Mouse (Mus musculus) stomach, postnatal 0 days (tissue): ENCODE measurements around the gene Slc6a20b. TPM values are rescaled to one million over a fixed set of nuclear protein-coding genes. Genes with fewer than 3 reads are reported as not detected.
A peak's percentile ranks its signal among the peaks of the same experiment; 100 is the strongest.

Experiments
- ATAC-seq: fragments of 200-750 bp; cut with Nextera tagmentation; 2 replicates; pipeline ENCODE4 v1.8.0; 2017; ENCODE audit not compliant: low FRiP score, low TSS enrichment
- DNase-seq: peaks from one replicate; pipeline ENCODE4 v3.0.0-alpha.2; 2016; ENCODE audit warnings: low spot score
- H3K27ac ChIP-seq: fragments of 300-500 bp; sonication (generic); replicated peaks from 2 replicates; pipeline ENCODE4 v1.5.1; 2014; ENCODE audit warnings: mild to moderate bottlenecking, control low read depth
- H3K27me3 ChIP-seq: fragments of 300-500 bp; sonication (generic); 2 replicates; pipeline ENCODE4 v1.6.1; 2014; ENCODE audit warnings: low read length; ENCODE audit not compliant: control insufficient read depth, insufficient read depth
- H3K36me3 ChIP-seq: fragments of 300-500 bp; sonication (generic); 2 replicates; pipeline ENCODE4 v1.6.1; 2014; ENCODE audit warnings: low read length, mixed read lengths; ENCODE audit not compliant: control insufficient read depth, insufficient read depth
- H3K4me1 ChIP-seq: fragments of 300-500 bp; sonication (generic); replicated peaks from 2 replicates; pipeline ENCODE4 v1.6.1; 2014; ENCODE audit warnings: antibody characterized with exemption; ENCODE audit not compliant: control insufficient read depth, insufficient read depth
- H3K4me2 ChIP-seq: fragments of 300-500 bp; sonication (generic); replicated peaks from 2 replicates; pipeline ENCODE4 v1.6.1; 2014; ENCODE audit warnings: low read depth, mild to moderate bottlenecking, control low read depth, moderate library complexity
- H3K4me3 ChIP-seq: fragments of 300-500 bp; sonication (generic); 2 replicates; pipeline ENCODE4 v1.5.1; 2014; ENCODE audit warnings: low read depth, low read length, control low read depth
- H3K9ac ChIP-seq: fragments of 300-500 bp; sonication (generic); 2 replicates; pipeline ENCODE4 v1.6.1; 2014; ENCODE audit warnings: mild to moderate bottlenecking, low read length, control low read depth, mixed read lengths
- H3K9me3 ChIP-seq: fragments of 300-500 bp; sonication (generic); 2 replicates; pipeline ENCODE4 v1.6.1; 2016; ENCODE audit warnings: low read length; ENCODE audit not compliant: control insufficient read depth
- CTCF ChIP-seq: IDR thresholded peaks from 2 replicates; pipeline ENCODE4 v1.5.1; 2016; ENCODE audit warnings: antibody characterized with exemption, low read depth, mild to moderate bottlenecking, moderate library complexity
- EP300 ChIP-seq: optimal IDR thresholded peaks from 2 replicates; pipeline ENCODE3; 2016; ENCODE audit warnings: antibody characterized with exemption
- WGBS: fragments of 180-500 bp; shearing (Covaris S2); extraction: QIAGEN DNeasy Blood & Tissue Kit; methylation state at CpG from one replicate; pipeline ENCODE4 v1.1.7; 2014; 5-methylcytosine and 5-hydroxymethylcytosine counted together
- polyA plus RNA-seq: library from polyadenylated mRNA; unstranded; fragments of >200 nt; fragmentation: Nextera tagmentation; extraction: Ambion mirVana; gene quantifications from 2 replicates; pipeline ENCODE4 v1.2.1, GENCODE M21; 2015

Gene Slc6a20b
- polyA plus RNA-seq, 1 experiment from 2014 or later, result 0.06 TPM

DNA sequence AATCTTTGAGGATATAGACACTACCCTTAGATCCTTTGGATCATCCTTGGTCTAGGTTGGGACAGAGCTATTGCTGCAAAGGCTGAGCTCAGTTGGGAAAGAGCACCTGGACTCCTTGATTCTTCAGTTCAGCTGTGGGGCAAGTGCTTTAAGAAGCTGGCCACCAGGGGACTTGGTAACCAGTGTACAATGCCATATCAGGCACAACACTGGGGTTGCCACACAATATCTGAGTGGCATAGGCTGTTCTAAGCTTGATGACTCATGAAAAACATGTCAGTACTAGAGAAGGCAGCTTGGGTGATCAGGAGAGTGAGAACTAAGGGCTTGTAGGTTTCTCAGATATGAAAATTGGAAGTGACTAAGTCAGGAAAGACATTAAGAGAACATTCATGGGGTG, 26.6 kb upstream of the Slc6a20b start:
- Histone ChIP-seq H3K9ac (no peak overlapping the region), H3K4me3 (no peak overlapping the region), H3K9me3 (no peaks in the 10 kb centered on the region), H3K4me1 (no peaks in the 10 kb centered on the region), H3K4me2 (no peak overlapping the region), H3K27ac (no peak overlapping the region), H3K36me3 (no peaks in the 10 kb centered on the region), H3K27me3 (no peaks in the 10 kb centered on the region)
- ATAC-seq (0 out of 2 replicates have a peak, but pooled peaks have one; percentile 42), DNase-seq (no peak)
- TF ChIP-seq EP300 (no peak), CTCF (peak; percentile 29; the same call in 1 of the 2 replicates)

- 76% methylated on average over 3 of the region's 3 CpGs for WGBS
- DNase-seq (no peak), ATAC-seq (no peak)
- no peak overlapping the region for H3K4me2 ChIP-seq
- no peak overlapping the region for H3K9ac ChIP-seq
- no peaks in the 10 kb centered on the region for H3K36me3 ChIP-seq
- no peak overlapping the region for H3K27ac ChIP-seq
- H3K27me3 ChIP-seq, result no peaks in the 10 kb centered on the region
- H3K4me1 ChIP-seq, result no peaks in the 10 kb centered on the region
- TF ChIP-seq CTCF, result no peak
- no peak for TF ChIP-seq EP300
- no peak overlapping the region for H3K4me3 ChIP-seq
- H3K9me3 ChIP-seq, result no peaks in the 10 kb centered on the region
Observed at GRCm38 (mm10) chr9:123657457-123657856, 25.1 kb upstream of the Slc6a20b start.

DNA sequence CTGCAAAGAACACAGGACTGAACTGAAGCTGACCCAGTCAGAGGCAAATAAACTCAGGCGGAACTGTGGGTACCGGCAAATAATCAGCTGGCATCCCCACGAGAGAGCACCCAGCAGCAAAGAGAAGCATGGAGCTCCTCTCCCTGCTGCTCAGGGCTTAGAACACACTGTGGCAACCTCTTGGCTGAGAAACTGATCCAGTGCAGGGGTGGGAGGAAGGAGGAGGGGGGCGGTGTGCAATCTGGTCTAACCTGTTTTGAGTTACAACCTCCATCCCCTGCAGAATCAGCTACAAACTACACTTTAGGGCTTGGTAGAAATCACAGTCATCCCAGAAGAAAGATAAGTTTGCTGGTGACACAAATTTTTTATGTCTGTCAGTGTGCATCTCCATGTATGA, 19.0 kb upstream of the Slc6a20b start:
- Histone ChIP-seq H3K27ac (no peak overlapping the region), H3K4me3 (no peak overlapping the region), H3K4me1 (no peaks in the 10 kb centered on the region), H3K9ac (no peak overlapping the region), H3K36me3 (no peaks in the 10 kb centered on the region), H3K9me3 (no peaks in the 10 kb centered on the region), H3K27me3 (no peaks in the 10 kb centered on the region), H3K4me2 (no peak overlapping the region)
- peak; percentile 44 for DNase-seq
- 34% methylated on average over 4 of the region's 4 CpGs for WGBS
- ATAC-seq, result 0 out of 2 replicates have a peak, but pooled peaks have one; percentile 40
- no peak for TF ChIP-seq EP300
- TF ChIP-seq CTCF, result no peak

DNA sequence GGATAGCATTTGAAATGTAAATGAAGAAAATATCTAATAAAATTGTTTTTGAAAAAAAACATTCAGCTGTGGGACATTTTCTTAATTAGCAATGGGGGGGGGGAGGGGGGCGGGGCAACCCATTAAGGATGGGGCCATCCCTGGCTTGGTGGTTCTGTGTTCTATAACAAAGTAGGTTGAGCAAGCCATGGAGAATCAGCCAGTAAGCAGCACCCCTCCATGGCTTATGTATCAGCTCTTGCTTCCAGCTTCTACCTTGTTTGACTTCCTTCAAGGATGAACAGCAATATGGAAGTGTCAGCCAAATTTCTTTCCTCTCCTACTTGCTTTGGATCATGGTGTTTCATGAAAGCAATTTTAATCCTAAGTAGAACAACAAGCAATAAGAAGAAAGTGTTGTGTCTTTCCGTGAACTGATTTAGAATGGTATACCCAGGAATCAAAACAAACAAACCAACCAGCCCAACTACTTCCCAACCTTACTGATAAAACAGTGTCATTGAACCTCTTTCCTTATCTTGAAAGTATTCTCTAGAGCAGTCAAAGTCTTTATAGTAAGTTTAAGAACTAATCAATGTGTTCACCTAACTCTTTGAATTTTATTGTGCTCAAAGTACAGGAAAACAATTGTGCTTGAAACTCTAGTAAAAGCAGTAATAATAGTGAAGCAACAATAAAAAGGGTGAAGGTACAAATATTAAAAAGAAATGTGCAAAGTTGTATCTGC, 17.6 kb upstream of the Slc6a20b start:
- Histone ChIP-seq H3K9me3 (no peaks in the 10 kb centered on the region), H3K4me1 (no peaks in the 10 kb centered on the region), H3K4me2 (no peak overlapping the region), H3K4me3 (no peak overlapping the region), H3K27ac (no peak overlapping the region), H3K27me3 (no peaks in the 10 kb centered on the region), H3K9ac (no peak overlapping the region), H3K36me3 (no peaks in the 10 kb centered on the region)
- TF ChIP-seq CTCF, result no peak
- TF ChIP-seq EP300, result no peak
- no peak for ATAC-seq
- DNase-seq, result no peak
- WGBS, result 79% methylated on average over 2 of the region's 2 CpGs

DNA sequence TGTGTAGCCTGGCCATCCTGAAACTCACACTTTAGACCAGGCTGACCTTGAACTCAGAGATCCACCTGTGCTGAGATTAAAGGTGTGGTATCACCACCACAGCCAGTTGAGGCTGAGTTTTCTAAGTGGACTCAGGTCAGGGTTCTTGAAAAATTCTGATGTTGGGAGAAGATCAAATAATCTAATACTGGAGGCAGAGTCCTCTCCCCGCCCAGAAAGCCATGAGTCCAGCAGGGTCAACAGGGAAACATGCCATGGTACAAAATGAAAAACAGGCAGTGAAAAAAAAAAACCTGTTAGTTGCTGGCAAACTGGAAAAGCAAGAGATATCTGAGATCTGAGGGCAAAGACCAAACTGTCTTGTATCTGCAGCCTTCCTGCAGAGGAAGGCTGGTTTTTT, 7.7 kb upstream of the Slc6a20b start:
- Histone ChIP-seq H3K27ac (no peak overlapping the region), H3K4me1 (no peaks in the 10 kb centered on the region), H3K4me3 (no peak overlapping the region), H3K9me3 (no peaks in the 10 kb centered on the region), H3K36me3 (no peaks in the 10 kb centered on the region), H3K9ac (no peak overlapping the region), H3K4me2 (no peak overlapping the region), H3K27me3 (no peaks in the 10 kb centered on the region)
- DNase-seq, result no peak
- TF ChIP-seq CTCF (no peak), EP300 (no peak)
- WGBS, result 73% methylated on average over 1 of the region's 1 CpGs
- ATAC-seq, result no peak

DNA sequence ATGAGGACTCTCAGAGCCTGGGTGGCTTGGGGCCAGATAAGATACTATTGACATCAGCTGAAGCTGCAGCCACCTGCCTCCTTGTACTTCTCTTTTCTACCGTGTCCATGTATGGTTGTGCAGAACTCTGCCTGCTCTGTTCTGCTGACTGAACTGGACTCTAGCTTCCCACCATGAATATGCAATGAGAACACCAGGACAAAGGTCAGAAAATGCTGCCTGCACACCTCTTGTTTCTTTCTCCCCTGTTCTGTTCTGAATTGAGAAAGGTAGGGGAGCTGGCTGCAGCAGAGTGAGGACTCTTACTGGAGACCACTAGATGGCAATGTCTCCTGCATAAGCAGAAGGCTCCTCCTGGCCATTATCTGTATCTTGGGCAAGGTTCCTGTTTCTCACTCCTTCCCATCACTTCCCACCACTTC, 6.3 kb upstream of the Slc6a20b start:
- H3K9me3 ChIP-seq, result no peaks in the 10 kb centered on the region
- TF ChIP-seq CTCF, result peak; percentile 85
- TF ChIP-seq EP300, result no peak
- H3K4me1 ChIP-seq, result no peaks in the 10 kb centered on the region
- DNase-seq (peak; percentile 21), ATAC-seq (peak; percentile 68; the same call in 1 of the 2 replicates)
- WGBS, result 46% methylated on average over 1 of the region's 1 CpGs
- H3K4me2 ChIP-seq, result no peak overlapping the region
- no peak overlapping the region for H3K9ac ChIP-seq
- H3K27ac ChIP-seq, result no peak overlapping the region
- H3K36me3 ChIP-seq, result no peaks in the 10 kb centered on the region
- no peak overlapping the region for H3K4me3 ChIP-seq
- H3K27me3 ChIP-seq, result no peaks in the 10 kb centered on the region
